Mouse (Mus musculus) kidney, postnatal 0 days (tissue): ENCODE measurements at regions not wholly inside any gene's neighbourhood (a gene's known extent, or its start where the extent isn't known, plus 50 kb on each side); places are given as distances from the start of the nearest gene placed in this dataset.

Source experiments
- ATAC-seq: fragments of 200-750 bp; cut with Nextera tagmentation; replicated peaks from 2 replicates; pipeline ENCODE4 v1.8.0; 2017; ENCODE audit warnings: low read depth, moderate number of reproducible peaks, moderate TSS enrichment, moderate library complexity; ENCODE audit not compliant: low FRiP score
- DNase-seq: peaks from one replicate; pipeline ENCODE4 v3.0.0-alpha.2; 2016; ENCODE audit warnings: low spot score
- H3K27ac ChIP-seq: fragments of 300-500 bp; sonication (generic); 2 replicates; pipeline ENCODE4 v1.5.1; 2014; ENCODE audit warnings: mild to moderate bottlenecking
- H3K27me3 ChIP-seq: fragments of 300-500 bp; sonication (generic); 2 replicates; pipeline ENCODE4 v1.6.1; 2014; ENCODE audit warnings: low read length, mixed read lengths; ENCODE audit not compliant: insufficient read depth
- H3K36me3 ChIP-seq: fragments of 300-500 bp; sonication (generic); 2 replicates; pipeline ENCODE4 v1.6.1; 2014; ENCODE audit warnings: low read length, mixed read lengths; ENCODE audit not compliant: insufficient read depth
- H3K4me1 ChIP-seq: fragments of 300-500 bp; sonication (generic); replicated peaks from 2 replicates; pipeline ENCODE4 v1.6.1; 2014; ENCODE audit warnings: antibody characterized with exemption, low read length, mixed read lengths; ENCODE audit not compliant: insufficient read depth
- H3K4me2 ChIP-seq: fragments of 300-500 bp; sonication (generic); 2 replicates; pipeline ENCODE4 v1.6.1; 2014; ENCODE audit warnings: mild to moderate bottlenecking, low read length, moderate library complexity, mixed read lengths
- H3K4me3 ChIP-seq: fragments of 300-500 bp; sonication (generic); replicated peaks from 2 replicates; pipeline ENCODE4 v1.5.1; 2014; ENCODE audit warnings: low read depth, low read length
- H3K9ac ChIP-seq: fragments of 300-500 bp; sonication (generic); 2 replicates; pipeline ENCODE4 v1.6.1; 2014; ENCODE audit warnings: low read depth, low read length
- H3K9me3 ChIP-seq: fragments of 300-500 bp; sonication (generic); replicated peaks from 2 replicates; pipeline ENCODE4 v1.6.1; 2016; ENCODE audit warnings: low read length, inconsistent platforms, mixed read lengths
- CTCF ChIP-seq: IDR thresholded peaks from 2 replicates; pipeline ENCODE4 v1.5.1; 2016; ENCODE audit warnings: antibody characterized with exemption, low read depth, mild to moderate bottlenecking, moderate library complexity
- WGBS: fragments of 180-500 bp; shearing (Covaris S2); extraction: QIAGEN DNeasy Blood & Tissue Kit; methylation state at CpG from one replicate; pipeline ENCODE4 v1.1.7; 2014; 5-methylcytosine and 5-hydroxymethylcytosine counted together

GRCm38 (mm10) chr15:45266620-45267263 is 5132.6 kb downstream of the 9330182O14Rik start:
- no peaks in the 10 kb centered on the region for H3K9me3 ChIP-seq
- H3K4me1 ChIP-seq = no peaks in the 10 kb centered on the region
- TF ChIP-seq CTCF = no peak
- no peak for DNase-seq
- no peaks in the 10 kb centered on the region for H3K36me3 ChIP-seq
- no peak overlapping the region for H3K4me2 ChIP-seq
- no peak overlapping the region for H3K4me3 ChIP-seq
- H3K27me3 ChIP-seq = no peaks in the 10 kb centered on the region
- no peak overlapping the region for H3K27ac ChIP-seq
- ATAC-seq = no peak
- no peak overlapping the region for H3K9ac ChIP-seq

- H3K4me2 ChIP-seq = no peak overlapping the region
- H3K4me1 ChIP-seq = no peaks in the 10 kb centered on the region
- no peak for ATAC-seq
- no peak for DNase-seq
- WGBS = 71% methylated on average over 1 of the region's 1 CpGs
- TF ChIP-seq CTCF = peak; percentile 17; the same call in 1 of the 2 replicates
- H3K4me3 ChIP-seq = no peak overlapping the region
- H3K9me3 ChIP-seq = no peaks in the 10 kb centered on the region
- no peaks in the 10 kb centered on the region for H3K36me3 ChIP-seq
- H3K27ac ChIP-seq = no peak overlapping the region
- H3K9ac ChIP-seq = no peak overlapping the region
- no peaks in the 10 kb centered on the region for H3K27me3 ChIP-seq
Observed at GRCm38 (mm10) chr15:45273677-45274076, 5139.5 kb downstream of the 9330182O14Rik start.

- Histone ChIP-seq H3K4me1 (no peaks in the 10 kb centered on the region), H3K36me3 (no peaks in the 10 kb centered on the region), H3K9ac (no peak overlapping the region), H3K4me3 (no peak overlapping the region), H3K9me3 (no peaks in the 10 kb centered on the region), H3K27ac (no peak overlapping the region), H3K27me3 (no peaks in the 10 kb centered on the region), H3K4me2 (no peak overlapping the region)
- DNase-seq (no peak), ATAC-seq (no peak)
- WGBS = 84% methylated on average over 5 of the region's 5 CpGs
- TF ChIP-seq CTCF = no peak
Observed at GRCm38 (mm10) chr15:45321628-45322027, 5187.5 kb downstream of the 9330182O14Rik start.

- DNase-seq (no peak), ATAC-seq (no peak)
- Histone ChIP-seq H3K36me3 (no peaks in the 10 kb centered on the region), H3K27me3 (no peaks in the 10 kb centered on the region), H3K4me2 (no peak overlapping the region), H3K9me3 (no peaks in the 10 kb centered on the region), H3K9ac (no peak overlapping the region), H3K4me1 (no peaks in the 10 kb centered on the region), H3K27ac (no peak overlapping the region), H3K4me3 (no peak overlapping the region)
- no peak for TF ChIP-seq CTCF
- WGBS = 91% methylated on average over 2 of the region's 2 CpGs
Observed at GRCm38 (mm10) chr15:45350496-45350895, 5216.3 kb downstream of the 9330182O14Rik start.
